Comparison of ENCODE assay signal across 7 mouse cellular contexts in the genomic region with DNA sequence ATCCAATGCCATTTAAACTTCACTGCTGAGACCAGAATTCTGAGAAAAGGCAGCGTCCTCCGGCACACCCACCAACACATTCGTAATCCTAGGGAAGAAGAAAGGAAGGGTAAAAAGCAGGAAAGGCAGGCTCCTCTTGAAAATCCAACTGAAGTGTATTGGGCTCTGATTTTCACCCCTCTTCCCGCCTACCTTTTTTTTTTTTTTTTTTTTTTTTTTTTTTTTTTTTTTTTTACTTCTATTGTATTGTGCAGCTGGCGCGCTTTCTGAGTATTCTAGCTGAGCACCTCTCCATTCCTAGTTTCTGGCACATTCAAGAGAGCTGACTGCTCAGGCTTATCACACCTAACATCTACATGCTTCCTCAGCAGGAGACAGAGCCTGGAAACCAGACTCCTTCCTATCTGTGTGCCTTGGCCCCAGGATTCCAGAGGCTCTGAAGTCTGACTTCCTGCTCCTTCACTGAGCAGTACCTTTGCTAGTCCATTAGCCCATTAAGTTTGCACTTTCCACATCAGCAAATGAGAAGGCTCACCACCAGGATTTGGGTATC. TPM values are rescaled to one million over a fixed set of nuclear protein-coding genes. Genes with fewer than 3 reads are reported as not detected.
A peak's percentile ranks its signal among the peaks of the same experiment; 100 is the strongest.
DNase-seq lines count a peak whose midpoint lies in the region; ATAC-seq and TF ChIP-seq lines count a peak whose summit lies in the region.

No protein-coding gene starts in this region.

- TF ChIP-seq CTCF in E14TG2a.4 (conservative IDR thresholded peaks at IDR 0.05; ENCODE audit: low read length): no peak
- no peak for TF ChIP-seq CTCF in hindbrain, postnatal 0 days (IDR thresholded peaks at IDR 0.05; ENCODE audit: low read depth)

- DNase-seq in CD4-positive helper T cell, adult 2 months (ENCODE audit: low read depth, low spot score): peak; percentile 33
- DNase-seq in hindbrain, postnatal 0 days (ENCODE audit: low spot score): peak; percentile 16
- no peak for DNase-seq in urinary bladder, postnatal 25 days (ENCODE audit: low spot score)
- DNase-seq in adrenal gland, adult 2 months: no peak

- ATAC-seq in forebrain, embryonic 13.5 days: no peak
- ATAC-seq in hindbrain, postnatal 0 days: no peak

- H3ac ChIP-seq in myocyte (ENCODE audit: control insufficient read depth, insufficient read length): no peak overlapping the region

- no peaks in the 10 kb centered on the region for H3K9me3 ChIP-seq in E14TG2a.4 (ENCODE audit: low read length)
- H3K9me3 ChIP-seq in forebrain, embryonic 13.5 days (replicated peaks): no peaks in the 10 kb centered on the region
- H3K9me3 ChIP-seq in hindbrain, postnatal 0 days (ENCODE audit: low read length): no peaks in the 10 kb centered on the region

- H3K4me3 ChIP-seq in E14TG2a.4 (replicated peaks; ENCODE audit: low read length): peak overlapping the region; percentile 76; the same call in 1 of the 2 replicates
- H3K4me3 ChIP-seq in forebrain, embryonic 13.5 days: peak overlapping the region; percentile 71
- peak overlapping the region; percentile 74 for H3K4me3 ChIP-seq in hindbrain, postnatal 0 days (ENCODE audit: low read length)
- H3K4me3 ChIP-seq in myocyte: peak overlapping the region; percentile 15

- H3K27me3 ChIP-seq in E14TG2a.4 (ENCODE audit: insufficient read depth, low read length) (peaks cover 47% of the 10 kb centered on the region), myocyte (ENCODE audit: control insufficient read depth, insufficient read depth, insufficient read length) (no peaks in the 10 kb centered on the region)
- no peaks in the 10 kb centered on the region for H3K27me3 ChIP-seq in forebrain, embryonic 13.5 days
- H3K27me3 ChIP-seq in hindbrain, postnatal 0 days (ENCODE audit: insufficient read depth, low read length): no peaks in the 10 kb centered on the region

- peaks cover 26% of the 10 kb centered on the region for H3K4me1 ChIP-seq in E14TG2a.4 (replicated peaks; ENCODE audit: low read depth, low read length)
- peaks cover 19% of the 10 kb centered on the region for H3K4me1 ChIP-seq in forebrain, embryonic 13.5 days
- 0 out of 2 replicates have a peak, but pooled peaks cover 3% of the 10 kb centered on the region for H3K4me1 ChIP-seq in hindbrain, postnatal 0 days (ENCODE audit: insufficient read depth, low read length)

- peak overlapping the region; percentile 82; the same call in 1 of the 2 replicates for H3K27ac ChIP-seq in forebrain, embryonic 13.5 days
- H3K27ac ChIP-seq in hindbrain, postnatal 0 days: peak overlapping the region; percentile 84; the same call in 1 of the 2 replicates

- whole genome bisulfite sequencing in forebrain, embryonic 13.5 days: 2% methylated on average over 6 of the region's 6 CpGs
- under 1% methylated on average over 6 of the region's 6 CpGs for WGBS in hindbrain, postnatal 0 days

- H3K36me3 ChIP-seq in E14TG2a.4 (ENCODE audit: insufficient read depth, low read length) (no peaks in the 10 kb centered on the region), myocyte (ENCODE audit: control insufficient read depth, insufficient read depth) (no peaks in the 10 kb centered on the region)
- no peaks in the 10 kb centered on the region for H3K36me3 ChIP-seq in forebrain, embryonic 13.5 days (ENCODE audit: poor library complexity, severe bottlenecking)
- no peaks in the 10 kb centered on the region for H3K36me3 ChIP-seq in hindbrain, postnatal 0 days (ENCODE audit: insufficient read depth, low read length)

- H3K79me2 ChIP-seq in myocyte (ENCODE audit: control insufficient read depth, insufficient read depth): no peaks in the 10 kb centered on the region

- no peak for TF ChIP-seq POLR2A in myocyte (IDR thresholded peaks at IDR 0.05; ENCODE audit: insufficient read length, low read depth)

- H3K4me2 ChIP-seq in forebrain, embryonic 13.5 days: peak overlapping the region; percentile 65
- peak overlapping the region; percentile 90 for H3K4me2 ChIP-seq in hindbrain, postnatal 0 days (ENCODE audit: low read depth, low read length)
- peak overlapping the region; percentile 72 for H3K4me2 ChIP-seq in myocyte (ENCODE audit: low read depth)

- H3K9ac ChIP-seq in forebrain, embryonic 13.5 days: peak overlapping the region; percentile 82
- H3K9ac ChIP-seq in hindbrain, postnatal 0 days (replicated peaks; ENCODE audit: low read length): peak overlapping the region; percentile 71

TF ChIP-seq in myocyte, 11 proteins besides CTCF, POLR2A, EP300 and RAD21:
- TF ChIP-seq TCF12 (IDR thresholded peaks at IDR 0.05; ENCODE audit: insufficient read depth, poor library complexity, severe bottlenecking) (no peak), MAX (IDR thresholded peaks at IDR 0.05; ENCODE audit: low read depth) (no peak), POLR2AphosphoS2 (IDR thresholded peaks at IDR 0.05; ENCODE audit: insufficient read length, low read depth) (no peak), SRF (IDR thresholded peaks at IDR 0.05; ENCODE audit: control insufficient read depth, insufficient read length, low read depth) (no peak), USF1 (IDR thresholded peaks at IDR 0.05; ENCODE audit: low read depth) (no peak), CEBPB (IDR thresholded peaks at IDR 0.05; ENCODE audit: insufficient read depth, poor library complexity, severe bottlenecking) (no peak), MYOG (IDR thresholded peaks at IDR 0.05; ENCODE audit: control insufficient read depth in 1 of 3, insufficient read depth in 1 of 3, insufficient read length in 2 of 3, low read depth in 2 of 3) (no peak), TCF3 (IDR thresholded peaks at IDR 0.05; ENCODE audit: insufficient read length, low read depth) (no peak), MYOD1 (IDR thresholded peaks at IDR 0.05; ENCODE audit: control insufficient read depth in 1 of 3, insufficient read length in 2 of 3, low read depth in 2 of 3) (no peak), REST (IDR thresholded peaks at IDR 0.05; ENCODE audit: insufficient read depth, insufficient read length) (no peak), E2F4 (IDR thresholded peaks at IDR 0.05; ENCODE audit: insufficient read depth) (no peak)

RNA-seq across cellular contexts. Expression of a gene that starts 1.0 kb away (rescaled TPM):
- 22.1 and 26.7 TPM in 2 replicates for polyA plus RNA-seq in forebrain, embryonic 13.5 days (2015; fragmentation: Nextera tagmentation; extraction: Ambion mirVana)
- 36.4 and 37.1 TPM in 2 replicates for total RNA-seq in hindbrain, postnatal 0 days (2014; rRNA removed)
- 12.8 and 13.3 TPM in 2 replicates for polyA plus RNA-seq in hindbrain, postnatal 0 days (2015; fragmentation: Nextera tagmentation; extraction: Ambion mirVana)
- polyA plus RNA-seq in myocyte (2012; fragmentation: generic; extraction: Trizol): 0.20 TPM
- 1 to 10 TPM in 1 of 2 experiments, under 1 TPM in 1; 0.89 to 2.5 TPM for total RNA-seq in adrenal gland, adult 2 months (2021)
- polyA plus RNA-seq in adrenal gland, adult 2 months (2012; rRNA removed): 0.59 and 0.65 TPM in 2 replicates

Comparison
In these comparisons a context has a peak if more than half of its experiments do, and no peak if none do; other contexts are left out.
1. DNase-seq: peak in CD4-positive helper T cell, adult 2 months (single experiment) and hindbrain, postnatal 0 days (single experiment); none in urinary bladder, postnatal 25 days (single experiment) and adrenal gland, adult 2 months (single experiment).
2. H3K4me3 ChIP-seq: peak in every context shown above with its lines; median percentile 76 in E14TG2a.4; 74 in hindbrain, postnatal 0 days; 71 in forebrain, embryonic 13.5 days; 15 in myocyte.
3. Peak in every context shown above with its lines, with median percentiles within 50 percentile points of each other: H3K4me2 ChIP-seq.